Mouse (Mus musculus): ENCODE data around the gene Capn5.
"Not testable (repeated sequence)": the region's sequence is repeated elsewhere in the genome, so short reads cannot be mapped to it uniquely, and the experiment has no call there.

Gene Capn5

DNA sequence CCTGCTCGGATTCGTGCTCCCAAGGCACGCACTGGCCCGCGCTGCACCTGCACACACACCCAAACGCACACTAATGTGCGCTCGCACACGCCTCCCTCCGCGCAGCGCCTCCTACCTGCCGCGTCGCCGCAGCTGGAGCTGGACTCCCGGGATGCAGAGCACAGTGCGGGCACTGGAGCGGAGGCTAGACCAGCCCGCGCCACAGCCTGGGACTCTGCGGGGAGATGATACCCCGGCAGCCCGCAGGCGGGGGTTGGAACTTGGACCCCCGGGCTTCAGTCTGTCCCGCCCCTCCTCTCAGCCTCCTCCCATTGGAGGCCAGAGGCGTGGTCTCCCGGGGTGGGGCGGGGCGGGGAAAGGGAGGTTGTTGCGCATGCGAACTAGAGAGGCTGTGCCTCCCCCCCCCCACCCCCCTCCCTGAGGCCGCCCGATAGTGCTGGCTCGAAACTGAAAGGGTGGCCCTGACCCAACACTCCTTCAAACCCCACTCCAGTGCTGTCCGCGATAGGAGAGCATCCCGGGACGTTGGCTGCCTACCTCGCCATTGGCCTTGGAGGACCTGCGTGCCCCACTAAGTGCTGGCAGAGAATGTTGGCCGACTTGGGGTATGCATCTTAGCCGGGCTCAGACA, at the start of gene Capn5:
TSS of gene Capn5 (minus strand) at position 346 of the 631 bp plus-strand sequence.
- peak; percentile 44 to 56 for DNase-seq (ENCODE audit: low spot score in 2 of 2)

DNA sequence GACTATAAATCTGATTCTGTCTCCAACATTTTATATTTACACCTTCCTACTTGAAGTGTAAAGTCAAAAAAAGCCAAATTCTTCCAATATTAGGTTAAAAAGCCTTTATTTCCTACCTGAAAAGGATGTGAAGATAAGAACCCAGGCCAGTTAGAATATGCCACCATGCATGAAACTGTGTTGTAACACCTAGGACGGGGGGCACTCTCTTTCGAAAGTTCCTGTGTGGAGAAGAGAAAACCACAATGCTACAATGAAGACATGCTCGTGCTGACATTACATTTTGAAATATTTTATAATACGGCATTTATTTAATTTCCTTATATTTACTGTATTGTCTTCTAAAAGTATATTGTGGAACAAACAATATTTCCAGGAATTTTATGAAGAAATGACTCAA, 45.7 kb upstream of the Capn5 start:
- DNase-seq (ENCODE audit: low spot score in 2 of 2), result no peak

DNA sequence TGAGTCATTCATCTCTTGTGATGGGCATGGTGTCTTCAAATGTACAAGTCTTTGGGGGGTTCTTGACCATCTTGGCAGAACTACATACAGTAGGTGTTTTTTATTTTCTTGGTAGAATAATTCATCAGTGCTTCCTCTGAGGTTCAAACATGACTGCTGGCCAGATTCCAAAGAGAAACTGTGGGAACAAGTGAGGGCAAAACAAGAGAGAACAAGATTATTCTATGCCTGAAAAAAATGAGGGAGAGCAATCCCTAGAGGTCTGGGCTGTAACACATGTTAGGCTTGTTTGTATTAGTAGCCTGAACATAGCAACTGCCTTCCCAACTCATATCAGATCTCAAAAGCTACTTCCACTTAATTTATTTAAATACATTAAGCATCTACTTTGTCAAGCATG, 38.6 kb upstream of the Capn5 start:
- DNase-seq (ENCODE audit: low spot score in 2 of 2), result no peak

DNA sequence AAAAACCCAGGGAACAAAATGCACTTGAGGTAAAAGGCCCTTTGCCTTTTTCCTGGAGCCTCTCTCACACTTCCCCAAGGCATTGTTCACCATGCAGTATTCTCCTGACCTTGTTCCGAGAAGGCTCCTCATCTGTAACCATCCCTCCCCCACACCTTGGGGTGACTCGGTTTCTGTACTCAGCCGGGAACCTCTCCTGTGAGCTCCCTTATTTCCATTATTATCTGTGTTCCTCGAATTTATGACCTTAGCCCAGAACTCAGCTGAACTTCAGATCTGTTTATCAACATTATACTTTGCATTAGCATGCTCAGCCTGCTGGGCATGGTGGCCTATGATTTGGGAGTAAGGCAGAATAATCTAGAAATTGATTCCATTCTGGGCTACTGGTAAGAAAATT, 24.9 kb upstream of the Capn5 start:
- no peak for DNase-seq (ENCODE audit: low spot score in 2 of 2)

DNA sequence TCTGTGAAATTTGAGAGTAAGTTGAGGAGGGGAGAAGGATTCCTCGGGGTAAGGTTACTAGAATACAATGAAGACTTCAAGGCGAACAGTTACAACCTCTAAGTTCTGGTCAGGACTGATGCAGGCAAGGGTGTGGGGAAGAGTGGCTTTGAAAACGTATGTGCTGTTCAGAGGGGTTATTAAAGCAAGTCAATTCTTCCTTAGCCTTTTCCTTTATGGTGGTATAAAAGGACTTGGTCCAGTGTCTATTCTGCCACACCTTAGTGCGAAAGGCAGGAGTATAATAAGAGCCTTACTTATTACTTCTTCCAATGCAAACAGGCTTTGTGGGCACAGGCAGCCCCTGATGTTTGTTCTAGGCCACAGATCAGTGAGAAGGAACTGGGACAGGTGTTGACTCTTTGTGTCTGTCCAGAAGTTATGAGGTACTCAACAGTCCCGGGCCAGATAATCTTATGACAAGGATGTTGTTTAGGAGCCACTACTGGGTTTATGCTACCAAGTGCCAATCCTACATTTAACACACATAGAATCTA, 23.5 kb upstream of the Capn5 start:
- no peak for DNase-seq (ENCODE audit: low spot score in 2 of 2)

DNA sequence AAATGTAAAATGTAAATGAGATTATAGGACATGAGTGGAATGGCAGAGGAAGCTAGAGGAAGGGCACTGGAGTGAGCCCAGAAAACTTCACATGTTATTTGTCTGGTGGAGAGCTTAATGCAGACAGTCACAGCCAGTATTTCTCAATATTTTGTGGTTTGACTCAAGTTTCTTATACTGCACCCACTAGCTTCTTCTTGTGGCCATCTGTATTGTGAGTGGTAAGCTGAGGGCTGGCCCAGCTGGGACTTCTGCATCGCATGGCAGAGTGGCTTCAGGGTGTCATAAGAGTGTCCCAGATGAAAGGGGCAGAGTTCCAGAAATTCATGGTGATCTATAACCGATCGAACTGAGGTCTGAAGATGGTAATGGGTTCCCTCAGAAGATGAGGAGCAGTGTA, 22.3 kb upstream of the Capn5 start:
- DNase-seq (ENCODE audit: low spot score in 2 of 2), result no peak

DNA sequence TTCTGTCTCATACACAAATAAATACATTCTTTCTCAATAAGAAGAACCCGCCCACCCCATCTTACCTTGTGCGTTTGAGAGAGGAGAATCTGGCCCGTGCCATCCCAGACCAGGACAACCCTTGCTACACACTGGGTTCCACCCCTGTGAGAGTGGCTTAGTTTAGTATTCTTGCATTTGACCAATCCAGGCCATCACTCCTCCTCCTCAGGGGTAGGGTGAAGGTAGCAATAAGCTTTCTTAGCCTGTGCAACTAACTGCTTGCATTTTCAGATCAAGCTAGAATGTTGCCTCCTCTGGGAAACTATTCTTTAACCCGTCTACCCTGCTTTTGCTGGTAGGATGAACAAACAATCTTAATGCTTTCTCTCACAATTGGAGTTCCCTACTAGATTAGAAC, 21.3 kb upstream of the Capn5 start, which contains the start of gene B3gnt6:
TSS of gene B3gnt6 (minus strand) at position 101 of the 400 bp plus-strand sequence.
- no peak for DNase-seq (ENCODE audit: low spot score in 2 of 2)

DNA sequence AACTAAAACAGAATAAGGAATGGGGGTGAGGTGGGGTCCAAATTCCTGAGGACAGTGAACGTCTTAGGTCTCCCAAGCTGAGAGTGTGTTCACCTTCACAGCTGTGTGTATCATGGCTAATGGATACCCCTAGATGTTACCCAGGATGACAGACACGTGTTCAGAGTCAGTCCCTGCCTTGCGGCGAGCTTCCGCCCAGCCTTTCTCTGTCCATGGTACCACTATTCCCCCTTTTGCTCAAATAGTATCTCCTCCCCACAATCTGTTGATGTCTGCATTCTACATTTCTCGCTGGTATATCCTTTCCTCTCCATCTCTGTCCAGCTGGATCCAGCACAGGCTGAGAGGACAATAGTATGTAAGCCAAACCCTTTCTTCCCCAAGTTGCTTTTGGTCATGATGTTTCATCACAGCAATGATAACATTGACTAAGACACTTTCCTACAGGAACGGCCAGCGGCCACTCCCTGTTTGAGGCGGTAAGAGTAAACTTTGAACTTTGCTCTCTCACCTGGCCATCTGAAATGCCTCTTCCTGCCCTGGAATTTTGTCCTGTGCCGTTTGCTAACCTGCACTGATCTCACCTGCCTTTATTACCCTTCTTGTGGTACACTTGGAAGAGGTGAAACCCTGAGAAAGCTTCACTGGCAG, 17.2 kb upstream of the Capn5 start:
- DNase-seq (ENCODE audit: low spot score in 2 of 2), result no peak

DNA sequence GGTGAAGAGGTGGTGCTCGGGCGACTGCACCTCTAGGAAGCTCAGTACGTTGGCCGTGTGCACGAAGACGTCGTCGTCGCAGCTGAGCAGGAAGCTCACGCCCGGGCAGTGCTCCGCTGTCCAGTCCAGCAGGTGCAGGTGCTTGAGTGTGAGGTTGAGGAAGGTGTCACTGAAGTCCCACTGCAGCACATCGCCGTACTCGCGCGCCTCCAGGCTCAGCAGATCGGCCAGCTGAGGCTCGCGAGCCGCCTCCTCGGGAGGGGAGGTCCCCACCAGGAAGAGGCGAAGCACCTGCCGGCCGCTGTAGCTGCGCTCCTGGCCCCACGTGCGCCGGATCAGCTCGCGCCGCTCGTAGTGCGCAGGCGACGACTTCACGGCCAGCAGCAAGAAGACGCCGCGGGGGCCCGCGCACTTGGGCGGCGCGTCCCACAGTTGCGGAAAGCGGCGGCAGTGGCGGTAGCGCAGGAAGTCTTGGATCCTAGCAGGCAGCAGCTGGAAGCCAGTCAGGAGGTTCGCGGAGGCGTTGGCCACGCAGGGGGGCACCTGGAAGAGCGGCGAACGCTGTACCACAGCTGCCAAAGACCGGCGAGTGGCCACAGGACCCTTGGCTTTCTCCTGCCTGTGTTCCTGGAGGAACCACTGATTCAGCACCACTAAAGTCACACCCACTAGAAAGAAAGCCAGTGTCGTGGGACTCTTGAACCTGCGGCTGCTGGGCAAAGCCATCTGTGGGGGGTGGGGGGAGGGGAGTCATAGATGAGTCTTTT, 16.1 kb upstream of the Capn5 start:
- DNase-seq (ENCODE audit: low spot score in 2 of 2), result peak; percentile 29 to 36

DNA sequence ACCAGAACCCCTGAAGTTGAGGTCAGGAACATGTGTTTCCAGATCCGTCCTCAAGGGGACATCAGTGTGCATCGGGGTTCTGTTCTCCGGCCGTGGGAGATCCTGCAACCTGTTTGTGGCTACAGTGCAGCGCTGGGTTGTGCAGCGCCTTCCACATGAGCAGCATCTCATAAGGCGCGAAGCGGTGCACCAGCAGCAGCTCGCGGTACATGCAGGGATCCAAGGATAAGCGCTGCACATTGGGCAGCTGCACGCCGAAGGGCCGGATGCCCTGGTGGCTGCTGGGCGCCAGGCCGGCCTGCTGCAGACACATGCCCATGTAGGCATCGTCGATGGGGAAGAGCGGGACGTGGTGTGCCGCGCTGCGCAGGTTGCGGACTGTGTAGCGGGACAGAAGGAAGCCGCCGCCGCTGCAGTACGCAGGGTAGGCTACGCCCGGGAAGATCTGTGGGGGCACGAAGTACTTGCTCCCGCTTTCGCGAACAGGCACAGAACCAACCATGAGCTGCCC, 15.5 kb upstream of the Capn5 start:
- peak; percentile 13 to 20 for DNase-seq (ENCODE audit: low spot score in 2 of 2)

DNA sequence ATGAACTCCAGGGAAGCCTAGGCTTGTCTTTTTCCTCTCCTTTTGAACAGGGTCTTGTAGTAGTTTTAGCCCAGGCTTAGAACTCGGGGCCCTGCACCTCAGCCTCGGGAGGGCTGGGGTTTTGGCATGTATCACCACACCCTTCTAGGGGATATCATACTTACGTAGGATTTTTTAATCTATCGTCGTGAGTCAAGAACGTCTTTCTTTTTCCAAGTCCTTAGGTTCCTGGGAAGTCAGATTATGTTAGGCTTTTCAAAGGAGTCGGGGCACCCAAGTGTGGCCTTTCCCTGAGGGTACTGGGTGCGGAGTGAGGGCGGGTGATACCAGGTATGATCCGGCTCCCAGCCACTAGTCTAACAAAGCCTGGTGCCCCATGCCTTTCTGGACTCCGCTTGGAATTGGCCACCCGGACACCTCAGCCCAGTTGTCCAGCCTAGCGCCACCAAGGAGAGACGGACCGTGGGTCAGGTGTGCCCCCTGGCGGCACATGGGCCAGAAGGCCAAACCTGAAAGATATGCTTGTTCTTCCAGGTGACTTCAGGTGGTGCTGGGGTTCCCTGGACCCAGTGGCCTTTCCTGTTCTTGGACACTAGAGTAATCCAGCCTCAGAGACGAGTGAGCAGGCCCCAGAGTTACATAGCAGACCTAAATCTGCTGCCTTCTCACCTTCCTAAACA, 13.6 kb upstream of the Capn5 start:
- DNase-seq (ENCODE audit: low spot score in 2 of 2), result no peak

DNA sequence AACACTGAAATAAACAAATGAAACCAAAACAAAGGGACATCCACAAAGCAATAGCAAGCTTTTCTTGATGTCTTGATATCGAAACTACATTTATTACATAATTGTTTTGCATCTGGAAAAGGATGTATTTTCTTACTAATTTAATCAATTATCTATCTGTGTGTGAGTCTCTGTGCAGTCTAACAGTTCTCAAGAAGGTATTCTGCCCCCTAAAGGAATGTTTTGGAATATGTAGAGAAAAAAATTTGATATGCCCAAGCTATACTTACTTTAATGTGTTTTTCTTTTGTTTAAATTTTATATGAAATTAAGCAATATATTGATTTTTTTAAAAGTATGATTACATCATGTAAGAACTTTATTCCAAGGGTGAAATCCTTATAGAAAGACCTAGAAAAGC, 12.5 kb upstream of the Capn5 start:
- no peak for DNase-seq (ENCODE audit: low spot score in 2 of 2)

DNA sequence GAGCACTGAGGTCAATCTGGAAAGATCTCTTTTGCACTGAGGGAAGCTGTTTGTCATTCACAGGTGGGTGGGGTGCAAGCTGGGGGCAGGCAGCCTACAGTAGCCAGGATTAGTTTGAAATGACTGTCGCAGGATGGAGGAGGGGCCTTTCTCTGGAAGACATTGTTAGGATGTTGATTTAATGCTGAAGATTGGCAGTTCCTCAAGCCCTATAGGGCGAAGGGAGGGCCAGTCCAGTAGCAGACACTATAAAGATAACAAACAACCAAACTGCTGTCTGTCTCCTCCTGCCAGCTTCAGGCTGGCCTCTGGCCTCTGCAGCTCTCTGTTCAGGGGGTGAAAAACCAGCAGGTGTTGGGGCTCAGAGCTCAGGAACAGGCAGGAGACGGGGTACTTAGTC, 11.7 kb upstream of the Capn5 start:
- DNase-seq (ENCODE audit: low spot score in 2 of 2), result no peak

DNA sequence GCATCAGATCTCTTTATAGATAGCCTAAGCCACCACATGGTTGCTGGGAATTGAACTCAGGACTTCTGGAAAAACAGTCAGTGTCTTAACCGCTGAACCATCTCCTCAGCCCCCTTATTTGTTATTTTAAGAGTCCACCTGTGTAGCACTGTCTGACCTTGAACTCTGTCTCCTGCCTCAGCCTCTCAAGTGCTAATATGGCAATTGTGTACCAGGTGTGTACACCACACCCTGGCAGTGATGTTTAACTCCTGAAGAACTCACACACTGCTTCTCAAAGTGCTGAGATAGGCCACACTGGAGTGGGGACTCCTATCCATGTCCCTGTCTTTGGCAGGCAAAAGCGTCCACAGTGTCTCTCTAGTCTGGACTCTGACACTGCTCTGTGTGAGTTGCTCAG, 10.6 kb upstream of the Capn5 start:
- DNase-seq (ENCODE audit: low spot score in 2 of 2), result no peak

DNA sequence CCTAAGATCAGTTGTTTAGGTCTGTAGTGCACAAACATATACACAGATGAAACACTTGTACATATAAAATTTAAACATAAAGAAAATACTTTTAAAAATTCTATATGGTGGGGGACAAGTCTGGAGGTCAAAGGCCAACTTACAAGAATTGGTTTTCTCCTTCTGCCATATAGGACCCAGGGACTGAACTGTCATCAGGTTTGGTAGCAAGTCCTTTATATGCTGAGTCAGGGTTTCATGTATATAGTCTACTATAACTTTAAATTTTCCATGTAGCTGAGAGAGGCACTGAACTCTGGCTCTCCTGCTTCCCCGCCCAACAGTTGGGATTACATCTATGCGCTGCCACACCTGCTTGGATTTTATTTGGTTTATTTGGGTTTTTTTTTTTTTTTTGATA, 10.2 kb upstream of the Capn5 start:
- no peak for DNase-seq (ENCODE audit: low spot score in 2 of 2)

DNA sequence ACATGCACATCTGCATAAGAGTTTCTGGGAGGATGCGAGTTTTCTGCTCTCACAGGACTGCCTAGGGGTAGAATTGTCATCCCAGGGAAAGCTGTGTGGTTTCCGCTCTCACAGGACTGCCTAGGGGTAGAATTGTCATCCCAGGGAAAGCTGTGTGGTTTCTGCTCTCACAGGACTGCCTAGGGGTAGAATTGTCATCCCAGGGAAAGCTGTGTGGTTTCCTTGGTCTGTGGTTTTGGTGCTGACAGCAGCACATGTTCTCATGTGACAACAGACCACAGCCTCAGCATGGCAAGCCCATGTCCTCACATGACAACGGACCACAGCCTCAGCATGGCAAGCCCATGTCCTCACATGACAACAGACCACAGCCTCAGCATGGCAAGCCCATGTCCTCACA, 9.3 kb upstream of the Capn5 start:
- DNase-seq (ENCODE audit: low spot score in 2 of 2), result not testable (repeated sequence)

DNA sequence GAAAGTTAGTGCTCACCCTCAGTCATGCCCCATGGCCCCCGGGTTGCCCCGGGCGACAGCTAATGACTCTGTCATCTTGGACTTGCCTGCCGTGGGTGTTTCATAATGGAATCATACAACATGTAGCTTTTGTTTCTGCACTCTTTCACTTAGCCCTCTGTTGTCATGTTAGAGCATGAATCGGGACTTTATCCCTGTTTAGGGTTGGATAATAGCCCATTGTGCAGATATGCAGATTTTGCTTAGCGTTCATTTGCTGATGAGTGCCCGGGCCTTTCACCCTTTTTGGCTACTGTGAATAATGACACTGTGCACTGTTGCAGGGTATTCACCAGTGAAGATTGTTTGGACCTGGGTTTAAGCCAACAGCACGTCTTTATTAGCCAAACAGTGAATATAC, 8.6 kb upstream of the Capn5 start:
- DNase-seq (ENCODE audit: low spot score in 2 of 2), result no peak

DNA sequence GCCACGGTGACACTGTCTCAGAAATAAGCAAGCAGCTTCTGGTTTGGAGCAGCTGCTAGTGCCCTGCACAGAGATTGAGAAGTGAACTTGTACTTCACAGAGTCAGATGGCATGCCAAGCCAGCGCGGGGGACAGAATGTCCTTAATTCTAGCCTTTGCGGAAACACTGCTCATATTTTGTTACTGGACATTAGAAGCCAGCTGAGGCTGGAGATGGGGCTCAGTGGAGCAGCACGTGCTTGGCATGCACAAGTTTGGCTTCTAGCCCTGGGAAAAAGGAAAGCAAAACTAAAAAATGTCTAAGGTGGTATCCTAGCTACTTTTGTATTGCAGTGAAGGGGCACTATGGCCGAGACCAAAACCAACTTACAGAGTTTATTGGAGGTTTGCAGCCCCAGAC, 7.3 kb upstream of the Capn5 start:
- DNase-seq (ENCODE audit: low spot score in 2 of 2), result no peak

DNA sequence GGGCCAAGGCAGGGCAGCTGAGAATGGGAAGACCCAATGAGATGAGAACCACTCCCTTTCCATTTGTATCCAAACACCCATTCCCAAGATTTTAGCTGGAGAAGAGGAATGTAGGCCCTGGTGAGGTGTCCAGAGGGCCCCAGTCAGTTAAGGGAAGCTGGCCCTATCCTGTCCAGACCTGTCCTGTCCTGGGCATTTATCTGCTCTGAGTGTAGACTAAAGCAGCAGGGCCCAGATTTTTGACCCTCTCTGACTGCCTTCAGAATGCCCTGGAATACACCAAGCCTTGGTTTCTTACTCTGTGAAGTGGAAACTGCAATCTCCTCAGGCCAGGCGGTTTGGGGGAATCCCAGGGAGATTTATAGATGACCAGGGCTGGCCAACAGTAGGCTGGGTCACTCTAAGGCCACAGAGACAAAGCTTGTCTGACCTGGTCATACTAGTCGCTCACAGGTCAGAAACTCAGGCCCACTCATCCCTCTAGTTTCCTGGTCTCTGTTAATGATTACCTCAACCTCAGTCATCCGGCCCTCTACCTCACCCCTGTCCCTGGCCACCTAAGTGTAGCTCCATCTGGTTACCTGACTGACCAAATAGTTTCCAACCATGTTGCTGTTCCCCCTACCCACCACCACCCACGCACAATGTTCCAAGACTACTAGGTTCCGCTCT, 622 bp upstream of the Capn5 start:
- DNase-seq (ENCODE audit: low spot score in 2 of 2), result no peak

DNA sequence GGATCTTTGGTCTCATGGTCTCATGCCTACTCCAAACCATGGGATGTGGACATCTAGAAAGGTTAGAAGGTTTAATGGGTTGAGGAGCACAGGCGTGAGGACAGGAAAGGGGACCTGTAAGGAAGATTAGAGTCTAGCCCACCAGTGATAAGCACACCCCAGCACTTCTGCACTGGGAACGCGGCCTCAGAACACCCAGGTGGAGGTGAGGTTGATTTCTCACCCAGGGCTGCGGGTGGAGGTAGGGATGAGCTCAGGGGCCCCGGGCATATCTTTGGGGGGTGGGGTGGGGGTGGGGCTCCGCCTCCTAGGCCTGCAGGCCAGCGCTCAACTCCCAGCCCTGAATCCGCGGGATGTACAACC, 527 bp downstream of the Capn5 start:
- DNase-seq (ENCODE audit: low spot score in 2 of 2), result no peak

DNA sequence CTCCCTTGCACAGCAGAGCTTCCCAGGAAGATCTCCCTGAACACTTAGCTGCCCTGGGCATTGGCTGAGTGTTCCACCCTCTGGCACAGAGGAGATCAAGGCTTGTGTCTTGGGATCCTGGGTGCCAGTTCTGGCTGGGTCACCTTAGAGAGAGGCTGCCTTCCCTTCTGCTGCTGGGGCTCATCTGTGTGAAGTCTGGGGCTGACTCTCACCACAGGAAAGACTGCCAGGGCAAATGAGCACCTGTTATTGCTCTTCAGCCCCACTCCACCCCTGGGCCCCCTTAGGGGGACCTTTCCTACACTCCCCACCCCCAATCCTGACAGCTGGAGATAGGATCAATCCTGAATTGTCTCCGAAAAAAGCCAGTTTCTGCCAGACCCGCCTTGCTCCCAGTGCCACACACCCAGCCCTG, 996 bp downstream of the Capn5 start:
- DNase-seq (ENCODE audit: low spot score in 2 of 2), result no peak
